Mouse (Mus musculus) spleen, adult 2 months (tissue): Measurements from ENCODE around the gene Slc6a6. TPM values are rescaled to one million over a fixed set of nuclear protein-coding genes. Genes with fewer than 3 reads are reported as not detected.

Experiments used
- DNase-seq, 2 experiments: peaks; one replicate each; pipeline versions ENCODE4 v3.0.0 to v3.0.0-alpha.2; 2012 to 2021; ENCODE audit warnings: low spot score in 2 of 2, low read depth in 1 of 2
- H3K27ac ChIP-seq: fragments of 200-500 bp; 2 replicates; pipeline ENCODE4 v1.5.1; 2012; ENCODE audit warnings: low read length, inconsistent platforms; ENCODE audit not compliant: insufficient read depth
- H3K27me3 ChIP-seq: fragments of 200-500 bp; 2 replicates; pipeline ENCODE4 v1.6.1; 2012; ENCODE audit warnings: mild to moderate bottlenecking, moderate library complexity, low read length, inconsistent platforms; ENCODE audit not compliant: control insufficient read depth, insufficient read depth
- H3K36me3 ChIP-seq: fragments of 200-500 bp; 2 replicates; pipeline ENCODE4 v1.6.1; 2012; ENCODE audit warnings: mild to moderate bottlenecking, low read length, inconsistent platforms; ENCODE audit not compliant: control insufficient read depth, insufficient read depth
- H3K4me1 ChIP-seq: fragments of 200-500 bp; 2 replicates; pipeline ENCODE4 v1.6.1; 2011; ENCODE audit warnings: inconsistent platforms; ENCODE audit not compliant: control insufficient read depth, insufficient read depth, insufficient read length
- H3K4me3 ChIP-seq: fragments of 200-500 bp; 2 replicates; pipeline ENCODE4 v1.5.1; 2011; ENCODE audit warnings: mild to moderate bottlenecking, inconsistent platforms; ENCODE audit not compliant: insufficient read depth, insufficient read length; ENCODE audit errors: extremely low read depth
- CTCF ChIP-seq: fragments of 200-500 bp; IDR thresholded peaks from 2 replicates; pipeline ENCODE4 v1.5.1; 2011; ENCODE audit warnings: mild to moderate bottlenecking, inconsistent platforms; ENCODE audit not compliant: insufficient read depth, insufficient read length, insufficient replicate concordance; ENCODE audit errors: extremely low read depth
- POLR2A ChIP-seq: fragments of 200-500 bp; IDR thresholded peaks from 2 replicates; pipeline ENCODE4 v1.6.1; 2011; ENCODE audit warnings: low read depth, low read length, inconsistent platforms
- WGBS: fragments of 180-500 bp; shearing (Covaris S2); methylation state at CpG from one replicate; pipeline ENCODE4 v1.1.7; 2018; 5-methylcytosine and 5-hydroxymethylcytosine counted together
- polyA plus RNA-seq: library from polyadenylated mRNA; depleted of rRNA; stranded (reverse); fragments of >200 nt; gene quantifications from 2 replicates; pipeline ENCODE4 v1.2.3, GENCODE M21; 2012; rRNA removed

Slc6a6 gene
- polyA plus RNA-seq, 1 experiment, result 76.1 TPM

- no peak overlapping the region for H3K27ac ChIP-seq
- WGBS, result 27% methylated on average over 6 of the region's 6 CpGs
- no peak for DNase-seq
- H3K36me3 ChIP-seq, result no peaks in the 10 kb centered on the region
- H3K4me3 ChIP-seq, result no peak overlapping the region
- peaks cover 3% of the 10 kb centered on the region; the same call in 1 of the 2 replicates for H3K27me3 ChIP-seq
- TF ChIP-seq CTCF (no peak), POLR2A (no peak)
- no peaks in the 10 kb centered on the region for H3K4me1 ChIP-seq
These were observed 124.2 kb downstream of the Slc6a6 start for GRCm38 (mm10) chr6:91808022-91808421.

Other genes with a start within 250 kb of the Slc6a6 start
- gene Chchd4, start 210.5 kb upstream of the Slc6a6 start, polyA plus RNA-seq, result 2.3 and 2.7 TPM in 2 replicates
- gene Tmem43, start 210.3 kb upstream of the Slc6a6 start, polyA plus RNA-seq, result 22.8 and 26.6 TPM in 2 replicates
- gene Xpc, start 168.2 kb upstream of the Slc6a6 start, polyA plus RNA-seq, result 6.9 and 7.5 TPM in 2 replicates
- 10.5 and 11.0 TPM in 2 replicates for gene Lsm3, start 168.1 kb upstream of the Slc6a6 start, polyA plus RNA-seq
- 1.5 and 1.7 TPM in 2 replicates for gene Grip2, start 143.2 kb downstream of the Slc6a6 start, polyA plus RNA-seq
- gene Ccdc174, start 194.0 kb downstream of the Slc6a6 start, polyA plus RNA-seq, result 2.0 and 2.4 TPM in 2 replicates
- gene 4930590J08Rik, start 218.8 kb downstream of the Slc6a6 start, polyA plus RNA-seq, result 0.14 and 0.16 TPM in 2 replicates